Mouse (Mus musculus) limb, embryonic 14.5 days (tissue): Measurements from ENCODE around the gene Thsd7a. TPM values are rescaled to one million over a fixed set of nuclear protein-coding genes. Genes with fewer than 3 reads are reported as not detected.

Experiments
- ATAC-seq: fragments of 200-750 bp; cut with Nextera tagmentation; 2 replicates; pipeline ENCODE4 v1.8.0; 2017; ENCODE audit warnings: low read depth, moderate number of reproducible peaks, moderate TSS enrichment; ENCODE audit not compliant: low FRiP score
- DNase-seq: peaks from one replicate; pipeline ENCODE4 v3.0.0-alpha.2; 2015; ENCODE audit warnings: low spot score
- H3K27ac ChIP-seq: fragments of 300-500 bp; sonication (generic); replicated peaks from 2 replicates; pipeline ENCODE4 v1.5.1; 2014; ENCODE audit warnings: low read depth, mild to moderate bottlenecking, low read length, moderate library complexity, mixed read lengths
- H3K27me3 ChIP-seq: fragments of 300-500 bp; sonication (generic); 2 replicates; pipeline ENCODE4 v1.6.1; 2014; ENCODE audit warnings: low read length, mixed read lengths; ENCODE audit not compliant: control insufficient read depth, insufficient read depth
- H3K36me3 ChIP-seq: fragments of 300-500 bp; sonication (generic); 2 replicates; pipeline ENCODE4 v1.6.1; 2014; ENCODE audit warnings: mild to moderate bottlenecking, low read length, moderate library complexity, mixed read lengths; ENCODE audit not compliant: control insufficient read depth, insufficient read depth
- H3K4me1 ChIP-seq: fragments of 300-500 bp; sonication (generic); 2 replicates; pipeline ENCODE4 v1.6.1; 2014; ENCODE audit warnings: antibody characterized with exemption, low read length, mixed read lengths; ENCODE audit not compliant: control insufficient read depth, insufficient read depth
- H3K4me2 ChIP-seq: fragments of 300-500 bp; sonication (generic); replicated peaks from 2 replicates; pipeline ENCODE4 v1.6.1; 2014; ENCODE audit warnings: low read depth, mild to moderate bottlenecking, low read length, moderate library complexity; ENCODE audit not compliant: severe bottlenecking
- H3K4me3 ChIP-seq: fragments of 300-500 bp; sonication (generic); replicated peaks from 2 replicates; pipeline ENCODE4 v1.5.1; 2014; ENCODE audit warnings: low read length
- H3K9ac ChIP-seq: fragments of 300-500 bp; sonication (generic); 2 replicates; pipeline ENCODE4 v1.6.1; 2014; ENCODE audit warnings: mild to moderate bottlenecking, low read depth, low read length, moderate library complexity; ENCODE audit not compliant: severe bottlenecking
- H3K9me3 ChIP-seq: fragments of 300-500 bp; sonication (generic); 2 replicates; pipeline ENCODE4 v1.6.1; 2016; ENCODE audit warnings: low read length; ENCODE audit not compliant: control insufficient read depth
- POLR2A ChIP-seq: fragments of 200-500 bp; IDR thresholded peaks from 2 replicates; pipeline ENCODE4 v1.8.0; 2012; ENCODE audit warnings: inconsistent platforms, mild to moderate bottlenecking, moderate library complexity, borderline replicate concordance; ENCODE audit not compliant: insufficient read depth, insufficient read length; ENCODE audit errors: extremely low read depth
- WGBS: fragments of 180-500 bp; shearing (Covaris S2); extraction: QIAGEN DNeasy Blood & Tissue Kit; methylation state at CpG from one replicate; pipeline ENCODE4 v1.1.7; 2014; 5-methylcytosine and 5-hydroxymethylcytosine counted together
- polyA plus RNA-seq, 2 experiments: library from polyadenylated mRNA; depleted of rRNA in 1 of 2; stranded (reverse) in 1 of 2; unstranded in 1 of 2; fragments of >200 nt; fragmentation: Nextera tagmentation in 1 of 2; extraction: Ambion mirVana in 1 of 2; gene quantifications; 2 replicates each; pipeline versions ENCODE4 v1.2.1 to v1.2.3; 2012 to 2014

Thsd7a gene
- polyA plus RNA-seq, 2 experiments = 3.0 to 5.5 TPM

- H3K4me2 ChIP-seq = no peak overlapping the region
- H3K27ac ChIP-seq = no peak overlapping the region
- no peaks in the 10 kb centered on the region for H3K4me1 ChIP-seq
- ATAC-seq (no peak), DNase-seq (no peak)
- TF ChIP-seq POLR2A = no peak
- H3K4me3 ChIP-seq = no peak overlapping the region
- H3K27me3 ChIP-seq = no peaks in the 10 kb centered on the region
- no peaks in the 10 kb centered on the region for H3K36me3 ChIP-seq
- no peak overlapping the region for H3K9ac ChIP-seq
- H3K9me3 ChIP-seq = no peaks in the 10 kb centered on the region
- 80% methylated on average over 4 of the region's 4 CpGs for WGBS
Observed at GRCm38 (mm10) chr6:12602161-12602560, 147.0 kb downstream of the Thsd7a start.

- 80% methylated on average over 4 of the region's 4 CpGs for whole genome bisulfite sequencing
- no peaks in the 10 kb centered on the region for H3K36me3 ChIP-seq
- DNase-seq = no peak
- H3K4me3 ChIP-seq = no peak overlapping the region
- no peak overlapping the region for H3K27ac ChIP-seq
- no peak overlapping the region for H3K4me2 ChIP-seq
- no peak for ATAC-seq
- TF ChIP-seq POLR2A = no peak
- H3K9ac ChIP-seq = no peak overlapping the region
- H3K4me1 ChIP-seq = no peaks in the 10 kb centered on the region
- no peaks in the 10 kb centered on the region for H3K9me3 ChIP-seq
- no peaks in the 10 kb centered on the region for H3K27me3 ChIP-seq
Observed at GRCm38 (mm10) chr6:12584456-12584855, 164.8 kb downstream of the Thsd7a start.

- Histone ChIP-seq H3K4me1 (peaks cover 2% of the 10 kb centered on the region; the same call in 1 of the 2 replicates), H3K4me3 (no peak overlapping the region), H3K27me3 (no peaks in the 10 kb centered on the region), H3K27ac (no peak overlapping the region), H3K4me2 (no peak overlapping the region), H3K9me3 (no peaks in the 10 kb centered on the region), H3K9ac (no peak overlapping the region), H3K36me3 (no peaks in the 10 kb centered on the region)
- TF ChIP-seq POLR2A = no peak
- ATAC-seq (no peak), DNase-seq (no peak)
- 49% methylated on average over 3 of the region's 3 CpGs for WGBS
Observed at GRCm38 (mm10) chr6:12581143-12581542, 168.1 kb downstream of the Thsd7a start.

GRCm38 (mm10) chr6:12575619-12576216, 173.5 kb downstream of the Thsd7a start:
- no peak overlapping the region for H3K27ac ChIP-seq
- H3K9me3 ChIP-seq = no peaks in the 10 kb centered on the region
- H3K9ac ChIP-seq = no peak overlapping the region
- H3K36me3 ChIP-seq = no peaks in the 10 kb centered on the region
- DNase-seq = no peak
- peaks cover 8% of the 10 kb centered on the region; the same call in 1 of the 2 replicates for H3K4me1 ChIP-seq
- ATAC-seq = no peak
- 46% methylated on average over 6 of the region's 6 CpGs for WGBS
- no peak overlapping the region for H3K4me3 ChIP-seq
- H3K27me3 ChIP-seq = no peaks in the 10 kb centered on the region
- H3K4me2 ChIP-seq = no peak overlapping the region
- TF ChIP-seq POLR2A = no peak

GRCm38 (mm10) chr6:12572202-12572601, 177.0 kb downstream of the Thsd7a start:
- ATAC-seq (no peak), DNase-seq (no peak)
- Histone ChIP-seq H3K36me3 (no peaks in the 10 kb centered on the region), H3K4me2 (no peak overlapping the region), H3K4me3 (no peak overlapping the region), H3K27me3 (no peaks in the 10 kb centered on the region), H3K4me1 (peaks cover 8% of the 10 kb centered on the region; the same call in 1 of the 2 replicates), H3K27ac (no peak overlapping the region), H3K9ac (no peak overlapping the region), H3K9me3 (no peaks in the 10 kb centered on the region)
- TF ChIP-seq POLR2A = no peak
- WGBS = 70% methylated on average over 5 of the region's 5 CpGs
